Mouse (Mus musculus) gastrocnemius, postnatal 36 days (tissue): ENCODE data around the gene Fah. TPM values are rescaled to one million over a fixed set of nuclear protein-coding genes. Genes with fewer than 3 reads are reported as not detected.

Experiments used
- total RNA-seq, 2 experiments: library from RNA; stranded (reverse); gene quantifications; 2 replicates each; pipeline ENCODE4 v1.2.3; 2021

The Fah gene
- total RNA-seq, 2 experiments from 2014 or later: 1.3 to 2.0 TPM

Other genes with a start within 250 kb of the Fah start
- 1 to 10 TPM in 1 of 2 experiments, under 1 TPM in 1; 0.59 to 1.6 TPM for gene Arnt2, start 196.5 kb downstream of the Fah start, total RNA-seq
- gene Gm2115, start 77.8 kb downstream of the Fah start, total RNA-seq: under 1 TPM; 0.07 to 0.10 TPM
- 100 to 1,000 TPM; 101 to 103 TPM for gene Zfand6, start 83.2 kb upstream of the Fah start, total RNA-seq
- gene Olfr291, start 246.8 kb upstream of the Fah start, total RNA-seq: not detected